Mouse (Mus musculus): ENCODE measurements at regions not wholly inside any gene's neighbourhood (a gene's known extent, or its start where the extent isn't known, plus 50 kb on each side); places are given as distances from the start of the nearest gene placed in this dataset.

- no peak for DNase-seq (ENCODE audit: low spot score in 2 of 2)
These were observed 102.1 kb upstream of the Mki67 start for GRCm38 (mm10) chr7:135818298-135818697.

GRCm38 (mm10) chr7:135823884-135824750 lies 108.0 kb upstream of the Mki67 start:
- DNase-seq (ENCODE audit: low spot score in 2 of 2), result no peak

GRCm38 (mm10) chr7:135829246-135829645 lies 113.1 kb upstream of the Mki67 start:
- no peak for DNase-seq (ENCODE audit: low spot score in 2 of 2)

- no peak for DNase-seq (ENCODE audit: low spot score in 2 of 2)
These were observed 117.3 kb upstream of the Mki67 start for GRCm38 (mm10) chr7:135833425-135833824.

- peak; percentile 64 to 78 for DNase-seq (ENCODE audit: low spot score in 2 of 2)
These were observed 120.9 kb upstream of the Mki67 start for GRCm38 (mm10) chr7:135836808-135837733.

- no peak for DNase-seq (ENCODE audit: low spot score in 2 of 2)
These were observed 127.9 kb upstream of the Mki67 start for GRCm38 (mm10) chr7:135844018-135844417.

GRCm38 (mm10) chr7:135847304-135847703 lies 131.1 kb upstream of the Mki67 start:
- DNase-seq (ENCODE audit: low spot score in 2 of 2), result no peak

GRCm38 (mm10) chr7:135848170-135848569 lies 132.0 kb upstream of the Mki67 start:
- DNase-seq (ENCODE audit: low spot score in 2 of 2), result no peak

- DNase-seq (ENCODE audit: low spot score in 2 of 2), result no peak
These were observed 132.7 kb upstream of the Mki67 start for GRCm38 (mm10) chr7:135848833-135849232.

- no peak for DNase-seq (ENCODE audit: low spot score in 2 of 2)
These were observed 137.1 kb upstream of the Mki67 start for GRCm38 (mm10) chr7:135853127-135853813.

- DNase-seq (ENCODE audit: low spot score in 2 of 2), result no peak
These were observed 137.7 kb upstream of the Mki67 start for GRCm38 (mm10) chr7:135853814-135854324.

GRCm38 (mm10) chr7:135860288-135860687 lies 144.1 kb upstream of the Mki67 start:
- no peak for DNase-seq (ENCODE audit: low spot score in 2 of 2)

GRCm38 (mm10) chr7:135860741-135861408 lies 144.7 kb upstream of the Mki67 start:
- DNase-seq (ENCODE audit: low spot score in 2 of 2), result peak; percentile 36 to 46

GRCm38 (mm10) chr7:135861409-135861805 lies 145.2 kb upstream of the Mki67 start:
- DNase-seq (ENCODE audit: low spot score in 2 of 2), result peak in 1 of 2 experiments; percentile 61

- DNase-seq (ENCODE audit: low spot score in 2 of 2), result no peak
These were observed 147.6 kb upstream of the Mki67 start for GRCm38 (mm10) chr7:135863581-135864426.

GRCm38 (mm10) chr7:135870981-135871380 lies 154.8 kb upstream of the Mki67 start:
- no peak for DNase-seq (ENCODE audit: low spot score in 2 of 2)

- DNase-seq (ENCODE audit: low spot score in 2 of 2), result no peak
These were observed 161.1 kb upstream of the Mki67 start for GRCm38 (mm10) chr7:135877091-135877874.

GRCm38 (mm10) chr7:135878750-135879149 lies 162.6 kb upstream of the Mki67 start:
- DNase-seq (ENCODE audit: low spot score in 2 of 2), result peak in 1 of 2 experiments; percentile 34

GRCm38 (mm10) chr7:135880446-135880845 lies 164.3 kb upstream of the Mki67 start:
- DNase-seq (ENCODE audit: low spot score in 2 of 2), result no peak
